Mouse (Mus musculus) limb, embryonic 15.5 days (tissue): ENCODE data around the gene Stk39. TPM values are rescaled to one million over a fixed set of nuclear protein-coding genes. Genes with fewer than 3 reads are reported as not detected.

Source experiments
- ATAC-seq: fragments of 200-750 bp; cut with Nextera tagmentation; 2 replicates; pipeline ENCODE4 v1.8.0; 2017; ENCODE audit warnings: low read depth, moderate TSS enrichment; ENCODE audit not compliant: insufficient number of reproducible peaks, low FRiP score, low TSS enrichment
- H3K27ac ChIP-seq: fragments of 300-500 bp; sonication (generic); 2 replicates; pipeline ENCODE4 v1.5.1; 2015; ENCODE audit warnings: moderate library complexity, mild to moderate bottlenecking, inconsistent platforms
- H3K27me3 ChIP-seq: fragments of 300-500 bp; sonication (generic); 2 replicates; pipeline ENCODE4 v1.6.1; 2015; ENCODE audit warnings: inconsistent platforms
- H3K36me3 ChIP-seq: fragments of 300-500 bp; sonication (generic); 2 replicates; pipeline ENCODE4 v1.6.1; 2015; ENCODE audit warnings: inconsistent platforms
- H3K4me1 ChIP-seq: fragments of 300-500 bp; sonication (generic); 2 replicates; pipeline ENCODE4 v1.6.1; 2015; ENCODE audit warnings: inconsistent platforms
- H3K4me2 ChIP-seq: fragments of 300-500 bp; sonication (generic); 2 replicates; pipeline ENCODE4 v1.6.1; 2015; ENCODE audit warnings: mild to moderate bottlenecking, inconsistent platforms
- H3K4me3 ChIP-seq: fragments of 300-500 bp; sonication (generic); 2 replicates; pipeline ENCODE4 v1.5.1; 2015; ENCODE audit warnings: mild to moderate bottlenecking, inconsistent platforms
- H3K9ac ChIP-seq: fragments of 300-500 bp; sonication (generic); 2 replicates; pipeline ENCODE4 v1.6.1; 2015; ENCODE audit warnings: inconsistent platforms
- H3K9me3 ChIP-seq: fragments of 300-500 bp; sonication (generic); 2 replicates; pipeline ENCODE4 v1.6.1; 2016; ENCODE audit warnings: inconsistent platforms
- WGBS: fragments of 180-500 bp; shearing (Covaris S2); methylation state at CpG from one replicate; pipeline ENCODE4 v1.1.7; 2015; 5-methylcytosine and 5-hydroxymethylcytosine counted together
- polyA plus RNA-seq: library from polyadenylated mRNA; unstranded; fragments of >200 nt; fragmentation: Nextera tagmentation; extraction: Ambion mirVana; gene quantifications from 2 replicates; pipeline ENCODE4 v1.2.1, GENCODE M21; 2015

The Stk39 gene
- polyA plus RNA-seq, 1 experiment from 2014 or later, result 14.0 TPM

- no peak for ATAC-seq
- Histone ChIP-seq H3K9ac (no peak overlapping the region), H3K27me3 (no peaks in the 10 kb centered on the region), H3K4me1 (no peaks in the 10 kb centered on the region; the same call in 1 of the 2 replicates), H3K27ac (no peak overlapping the region), H3K9me3 (no peaks in the 10 kb centered on the region), H3K4me3 (no peak overlapping the region), H3K4me2 (no peak overlapping the region), H3K36me3 (no peaks in the 10 kb centered on the region; the same call in 1 of the 2 replicates)
- 83% methylated on average over 7 of the region's 7 CpGs for WGBS
Measured at GRCm38 (mm10) chr2:68374202-68374601, 97.9 kb downstream of the Stk39 start.

- H3K27ac ChIP-seq, result no peak overlapping the region
- H3K27me3 ChIP-seq, result no peaks in the 10 kb centered on the region
- no peak overlapping the region for H3K4me2 ChIP-seq
- no peak overlapping the region for H3K4me3 ChIP-seq
- 73% methylated on average over 6 of the region's 6 CpGs for WGBS
- no peaks in the 10 kb centered on the region for H3K4me1 ChIP-seq
- H3K9ac ChIP-seq, result no peak overlapping the region
- no peaks in the 10 kb centered on the region for H3K36me3 ChIP-seq
- ATAC-seq, result no peak
- no peaks in the 10 kb centered on the region for H3K9me3 ChIP-seq
Measured at GRCm38 (mm10) chr2:68371912-68372311, 100.2 kb downstream of the Stk39 start.

- Histone ChIP-seq H3K4me3 (no peak overlapping the region), H3K9me3 (no peaks in the 10 kb centered on the region), H3K4me1 (no peaks in the 10 kb centered on the region; the same call in 1 of the 2 replicates), H3K9ac (no peak overlapping the region), H3K4me2 (no peak overlapping the region), H3K27me3 (no peaks in the 10 kb centered on the region), H3K36me3 (no peaks in the 10 kb centered on the region), H3K27ac (no peak overlapping the region)
- WGBS, result 88% methylated on average over 5 of the region's 5 CpGs
- no peak for ATAC-seq
Measured at GRCm38 (mm10) chr2:68370326-68370725, 101.7 kb downstream of the Stk39 start.

- WGBS, result 80% methylated on average over 6 of the region's 6 CpGs
- no peak overlapping the region for H3K4me3 ChIP-seq
- H3K9me3 ChIP-seq, result no peaks in the 10 kb centered on the region
- H3K4me2 ChIP-seq, result no peak overlapping the region
- no peak for ATAC-seq
- H3K27ac ChIP-seq, result no peak overlapping the region
- no peaks in the 10 kb centered on the region for H3K36me3 ChIP-seq
- no peak overlapping the region for H3K9ac ChIP-seq
- H3K27me3 ChIP-seq, result no peaks in the 10 kb centered on the region
- H3K4me1 ChIP-seq, result no peaks in the 10 kb centered on the region; the same call in 1 of the 2 replicates
Measured at GRCm38 (mm10) chr2:68369080-68369479, 103.0 kb downstream of the Stk39 start.

- WGBS, result 63% methylated on average over 13 of the region's 13 CpGs
- ATAC-seq, result no peak
- no peak overlapping the region for H3K9ac ChIP-seq
Measured at GRCm38 (mm10) chr2:68367944-68368343, 104.1 kb downstream of the Stk39 start.

GRCm38 (mm10) chr2:68366897-68367193, 105.2 kb downstream of the Stk39 start:
- no peaks in the 10 kb centered on the region for H3K36me3 ChIP-seq
- H3K27ac ChIP-seq, result no peak overlapping the region
- no peaks in the 10 kb centered on the region; the same call in 1 of the 2 replicates for H3K4me1 ChIP-seq
- no peak overlapping the region for H3K9ac ChIP-seq
- no peak for ATAC-seq
- 45% methylated on average over 5 of the region's 5 CpGs for WGBS
- no peaks in the 10 kb centered on the region for H3K27me3 ChIP-seq
- H3K4me2 ChIP-seq, result no peak overlapping the region
- H3K4me3 ChIP-seq, result no peak overlapping the region
- no peaks in the 10 kb centered on the region for H3K9me3 ChIP-seq

More at GRCm38 (mm10) chr2:68367944-68368343, 104.1 kb downstream of the Stk39 start:
- H3K36me3 ChIP-seq, result no peaks in the 10 kb centered on the region
- H3K27ac ChIP-seq, result no peak overlapping the region
- no peaks in the 10 kb centered on the region for H3K27me3 ChIP-seq
- H3K4me1 ChIP-seq, result no peaks in the 10 kb centered on the region; the same call in 1 of the 2 replicates
- H3K9me3 ChIP-seq, result no peaks in the 10 kb centered on the region
- H3K4me3 ChIP-seq, result no peak overlapping the region
- H3K4me2 ChIP-seq, result no peak overlapping the region

GRCm38 (mm10) chr2:68366091-68366896, 105.8 kb downstream of the Stk39 start:
- WGBS, result 25% methylated on average over 18 of the region's 18 CpGs
- Histone ChIP-seq H3K27ac (no peak overlapping the region), H3K4me1 (no peaks in the 10 kb centered on the region; the same call in 1 of the 2 replicates), H3K9me3 (no peaks in the 10 kb centered on the region), H3K4me3 (no peak overlapping the region), H3K27me3 (no peaks in the 10 kb centered on the region), H3K4me2 (no peak overlapping the region), H3K36me3 (no peaks in the 10 kb centered on the region), H3K9ac (no peak overlapping the region)
- ATAC-seq, result no peak

GRCm38 (mm10) chr2:68365504-68365903, 106.6 kb downstream of the Stk39 start:
- H3K4me1 ChIP-seq, result no peaks in the 10 kb centered on the region; the same call in 1 of the 2 replicates
- H3K27me3 ChIP-seq, result no peaks in the 10 kb centered on the region
- H3K9ac ChIP-seq, result no peak overlapping the region
- H3K36me3 ChIP-seq, result no peaks in the 10 kb centered on the region
- no peaks in the 10 kb centered on the region for H3K9me3 ChIP-seq
- H3K4me2 ChIP-seq, result no peak overlapping the region
- no peak for ATAC-seq
- no peak overlapping the region for H3K4me3 ChIP-seq
- H3K27ac ChIP-seq, result no peak overlapping the region
- 65% methylated on average over 7 of the region's 7 CpGs for WGBS

GRCm38 (mm10) chr2:68364181-68364900, 107.7 kb downstream of the Stk39 start:
- H3K4me2 ChIP-seq, result no peak overlapping the region
- ATAC-seq, result no peak
- no peak overlapping the region for H3K9ac ChIP-seq
- H3K4me3 ChIP-seq, result no peak overlapping the region
- 23% methylated on average over 12 of the region's 12 CpGs for WGBS
- H3K36me3 ChIP-seq, result no peaks in the 10 kb centered on the region
- H3K27ac ChIP-seq, result no peak overlapping the region
- no peaks in the 10 kb centered on the region for H3K9me3 ChIP-seq
- H3K4me1 ChIP-seq, result no peaks in the 10 kb centered on the region; the same call in 1 of the 2 replicates
- no peaks in the 10 kb centered on the region for H3K27me3 ChIP-seq

- no peak overlapping the region for H3K27ac ChIP-seq
- H3K4me1 ChIP-seq, result no peaks in the 10 kb centered on the region; the same call in 1 of the 2 replicates
- ATAC-seq, result no peak
- no peaks in the 10 kb centered on the region for H3K27me3 ChIP-seq
- 71% methylated on average over 4 of the region's 4 CpGs for WGBS
- no peaks in the 10 kb centered on the region for H3K9me3 ChIP-seq
- H3K36me3 ChIP-seq, result peaks cover 6% of the 10 kb centered on the region
- H3K9ac ChIP-seq, result no peak overlapping the region
- H3K4me3 ChIP-seq, result no peak overlapping the region
- no peak overlapping the region for H3K4me2 ChIP-seq
Measured at GRCm38 (mm10) chr2:68363159-68363558, 108.9 kb downstream of the Stk39 start.

GRCm38 (mm10) chr2:68361701-68362100, 110.4 kb downstream of the Stk39 start:
- ATAC-seq, result no peak
- H3K4me3 ChIP-seq, result no peak overlapping the region
- H3K4me1 ChIP-seq, result no peaks in the 10 kb centered on the region; the same call in 1 of the 2 replicates
- H3K4me2 ChIP-seq, result no peak overlapping the region
- no peak overlapping the region for H3K9ac ChIP-seq
- H3K36me3 ChIP-seq, result peaks cover 10% of the 10 kb centered on the region
- WGBS, result 46% methylated on average over 5 of the region's 5 CpGs
- H3K27ac ChIP-seq, result no peak overlapping the region
- H3K9me3 ChIP-seq, result no peaks in the 10 kb centered on the region
- H3K27me3 ChIP-seq, result no peaks in the 10 kb centered on the region

- WGBS, result 8% methylated on average over 6 of the region's 6 CpGs
- Histone ChIP-seq H3K4me2 (no peak overlapping the region), H3K4me1 (no peaks in the 10 kb centered on the region), H3K27ac (no peak overlapping the region), H3K9ac (no peak overlapping the region), H3K9me3 (no peaks in the 10 kb centered on the region), H3K4me3 (no peak overlapping the region), H3K27me3 (no peaks in the 10 kb centered on the region), H3K36me3 (no peaks in the 10 kb centered on the region; the same call in 1 of the 2 replicates)
- ATAC-seq, result no peak
Measured at GRCm38 (mm10) chr2:68350621-68351020, 121.4 kb downstream of the Stk39 start.
